Mouse (Mus musculus): ENCODE measurements at regions not wholly inside any gene's neighbourhood (a gene's known extent, or its start where the extent isn't known, plus 50 kb on each side); places are given as distances from the start of the nearest gene placed in this dataset.
A peak's percentile ranks its signal among the peaks of the same experiment; 100 is the strongest.

DNA sequence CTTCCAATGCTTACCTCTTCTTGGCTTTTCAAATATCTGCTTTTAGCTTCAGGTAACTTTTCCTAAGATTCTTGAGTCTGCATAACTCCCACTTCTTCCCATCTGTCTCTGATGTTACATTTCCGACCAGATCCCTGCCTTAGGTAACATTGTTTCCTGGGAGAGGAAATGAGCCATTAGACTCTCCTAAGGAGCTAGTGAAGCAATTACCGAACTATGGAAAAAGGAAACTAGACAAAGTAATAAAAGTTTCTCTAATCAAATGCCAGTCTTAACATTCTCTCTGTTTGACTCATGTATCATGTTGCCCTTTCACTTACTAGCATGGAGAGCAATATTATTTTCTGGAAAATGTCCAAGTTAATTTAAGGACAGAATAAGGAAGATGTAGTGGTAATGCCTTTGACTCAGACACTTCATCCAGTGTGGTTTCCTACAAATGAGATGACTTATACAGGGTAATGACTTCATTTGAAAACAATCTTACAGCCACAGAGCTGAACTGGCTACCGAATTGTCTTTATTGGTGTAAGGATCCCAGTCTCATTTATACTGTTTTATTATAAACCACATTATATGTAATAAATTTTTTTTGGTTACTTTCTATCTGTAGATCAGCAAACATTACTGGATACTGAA is 263.8 kb upstream of the Fam84a start:
- no peak for DNase-seq (ENCODE audit: low read depth)

DNA sequence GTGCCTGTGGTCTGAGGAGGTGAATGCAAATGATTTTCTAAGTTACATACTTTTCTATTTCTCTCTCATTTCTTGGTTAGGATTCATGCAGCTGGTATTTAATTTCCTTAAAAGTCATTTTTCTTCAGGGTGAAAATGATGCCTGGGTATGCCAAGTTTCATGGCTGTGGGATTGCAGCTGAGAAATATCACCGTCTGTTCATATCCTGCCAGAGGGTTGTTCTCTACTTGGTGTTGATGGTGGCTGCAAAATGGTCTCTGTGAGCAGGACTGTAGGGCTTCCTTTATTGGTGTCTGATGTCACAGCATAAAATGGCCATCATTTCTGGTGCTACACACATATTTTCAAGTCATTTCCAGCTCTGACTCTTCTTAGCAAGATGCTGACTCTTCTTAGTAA is 259.2 kb upstream of the Fam84a start:
- DNase-seq (ENCODE audit: low read depth), result no peak

GRCm38 (mm10) chr12:14405796-14406195 is 253.9 kb upstream of the Fam84a start:
- no peak for DNase-seq (ENCODE audit: low read depth)

DNA sequence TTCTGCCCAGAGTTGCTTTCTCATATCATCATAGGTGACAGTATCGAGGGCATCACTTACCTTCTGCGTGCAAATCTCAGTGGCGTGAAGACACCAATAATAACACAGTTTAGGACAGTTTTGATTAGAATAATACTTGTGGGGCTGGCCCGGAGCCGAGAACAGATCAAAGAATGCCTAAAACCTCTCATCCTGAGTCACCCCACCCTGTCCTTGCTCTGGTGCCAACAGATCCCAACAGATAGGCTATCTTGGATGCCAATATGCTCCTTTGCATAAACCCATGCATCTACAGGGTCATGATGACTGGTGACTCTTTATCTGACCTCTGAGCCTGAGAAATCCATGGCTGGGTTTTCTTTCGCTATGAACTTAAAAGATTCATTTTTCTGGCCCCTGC is 224.4 kb upstream of the Fam84a start:
- DNase-seq (ENCODE audit: low read depth), result no peak

GRCm38 (mm10) chr12:14338244-14338799 is 186.5 kb upstream of the Fam84a start:
- DNase-seq (ENCODE audit: low read depth), result no peak

- DNase-seq (ENCODE audit: low read depth), result no peak
Observed at GRCm38 (mm10) chr12:14337813-14338212, 186.0 kb upstream of the Fam84a start.

DNA sequence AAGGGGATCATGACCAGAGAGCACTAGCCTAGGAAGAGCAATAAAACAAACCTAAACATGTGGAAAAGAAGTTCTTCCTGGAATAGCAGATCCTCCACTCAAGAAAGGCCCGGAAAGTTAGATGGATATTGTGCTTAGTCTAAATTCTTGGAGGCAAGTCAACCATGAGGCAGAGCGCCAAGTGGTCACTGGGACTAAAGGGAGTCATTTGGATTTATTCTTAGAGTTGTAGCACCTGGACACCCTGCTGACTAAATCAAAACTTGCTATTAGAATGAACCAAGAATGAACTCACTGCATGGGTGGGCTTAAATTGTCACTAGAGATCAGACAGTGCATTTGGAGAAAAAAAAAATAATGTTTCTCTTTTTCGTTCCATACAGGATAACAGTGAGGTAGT is 166.8 kb upstream of the Fam84a start:
- no peak for DNase-seq (ENCODE audit: low read depth)

DNA sequence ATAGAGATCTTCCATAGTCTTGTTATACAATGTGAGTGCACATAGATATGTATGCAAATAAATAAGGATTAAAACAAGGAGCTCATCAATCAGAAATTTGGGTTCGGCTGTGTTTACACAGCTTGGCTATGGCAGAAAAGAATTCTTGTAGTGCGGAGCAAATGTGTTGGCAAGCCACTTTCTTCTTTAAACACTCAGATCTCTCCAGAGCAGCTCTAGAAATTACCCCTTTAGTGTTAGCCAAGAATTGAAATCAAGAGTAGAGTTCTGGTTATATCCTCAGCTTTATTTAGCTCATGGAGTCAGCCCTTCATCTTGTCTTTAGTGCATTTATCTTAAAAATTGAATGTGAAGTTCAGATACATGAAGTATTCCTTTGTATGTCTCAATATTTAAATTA is 164.5 kb upstream of the Fam84a start:
- peak; percentile 3 for DNase-seq (ENCODE audit: low read depth)

GRCm38 (mm10) chr12:14315780-14316179 is 163.9 kb upstream of the Fam84a start:
- DNase-seq (ENCODE audit: low read depth), result peak; percentile 51

GRCm38 (mm10) chr12:14302366-14302930 is 150.6 kb upstream of the Fam84a start:
- DNase-seq (ENCODE audit: low read depth), result peak; percentile 34

DNA sequence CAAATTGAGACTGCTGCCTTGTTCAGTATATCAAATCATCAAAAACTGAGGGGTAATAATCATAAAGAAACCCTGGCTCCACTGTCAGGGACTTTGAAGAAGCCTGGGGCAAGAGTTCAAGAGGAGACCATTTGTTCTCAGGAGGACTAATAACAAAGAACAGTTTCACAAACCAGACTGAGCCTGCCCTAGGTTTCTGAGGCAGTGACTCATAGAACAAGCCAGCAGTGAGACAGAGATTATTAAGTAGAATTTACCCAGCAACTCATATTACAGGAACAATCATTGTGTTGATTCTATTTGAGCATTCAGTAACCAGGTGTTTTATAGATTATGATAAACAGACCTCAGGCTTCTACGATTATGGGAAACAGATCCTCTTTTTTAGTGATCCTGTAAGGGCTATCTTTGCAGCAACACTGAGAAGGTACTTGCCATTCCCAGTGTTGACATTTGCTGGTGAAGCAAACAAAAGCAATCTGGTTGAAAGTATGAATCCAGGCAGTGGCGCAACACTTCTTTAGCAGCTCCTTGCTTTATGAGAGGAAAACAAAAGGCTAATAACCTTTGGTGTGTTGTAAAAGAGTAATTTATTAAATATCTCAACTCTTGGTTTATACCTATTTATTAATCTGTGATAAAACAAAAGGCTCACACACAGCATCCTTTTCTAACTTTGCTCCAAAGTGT is 150.0 kb upstream of the Fam84a start:
- peak; percentile 55 for DNase-seq (ENCODE audit: low read depth)

DNA sequence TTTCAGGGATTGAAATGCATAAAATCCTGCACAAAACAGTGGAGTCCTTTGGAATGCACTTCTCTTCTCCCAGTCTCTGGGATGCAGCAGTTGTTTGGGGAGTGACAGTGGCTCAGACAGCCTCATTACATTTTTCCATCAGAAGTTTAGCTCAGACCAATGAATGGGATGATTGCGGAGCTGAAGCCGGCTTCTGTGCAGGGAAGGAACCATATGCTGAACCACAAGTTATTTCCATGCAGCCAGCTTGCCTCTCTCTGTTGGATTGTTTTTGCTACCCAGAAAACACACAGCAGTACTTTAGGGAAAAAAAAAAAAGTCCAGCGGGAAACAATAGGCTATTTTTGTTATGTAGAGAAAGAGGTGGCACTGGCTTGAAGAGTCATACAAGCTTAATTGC is 140.2 kb upstream of the Fam84a start:
- DNase-seq (ENCODE audit: low read depth), result no peak

DNA sequence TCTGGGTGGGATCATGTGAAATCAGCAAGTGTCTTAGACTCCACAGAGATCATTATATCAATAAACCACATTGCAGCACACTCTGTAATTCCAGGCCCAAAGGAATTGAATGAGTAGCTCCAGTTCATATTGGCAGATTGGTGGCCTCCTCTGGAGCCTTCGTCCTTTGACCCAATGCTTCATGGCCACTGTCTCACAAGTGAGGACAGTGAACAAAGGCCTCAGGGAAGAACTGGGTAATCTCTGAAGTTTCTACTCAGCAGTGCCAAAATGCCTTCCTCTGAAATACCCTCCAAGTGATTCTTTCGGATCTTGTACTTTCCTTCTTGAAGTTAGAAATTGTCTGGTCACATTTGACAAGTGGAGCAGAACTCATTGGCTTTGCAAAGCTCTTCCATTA is 135.8 kb upstream of the Fam84a start:
- DNase-seq (ENCODE audit: low read depth), result no peak

GRCm38 (mm10) chr12:14286676-14287075 is 134.8 kb upstream of the Fam84a start:
- no peak for DNase-seq (ENCODE audit: low read depth)

GRCm38 (mm10) chr12:14285870-14286535 is 134.1 kb upstream of the Fam84a start:
- no peak for DNase-seq (ENCODE audit: low read depth)

DNA sequence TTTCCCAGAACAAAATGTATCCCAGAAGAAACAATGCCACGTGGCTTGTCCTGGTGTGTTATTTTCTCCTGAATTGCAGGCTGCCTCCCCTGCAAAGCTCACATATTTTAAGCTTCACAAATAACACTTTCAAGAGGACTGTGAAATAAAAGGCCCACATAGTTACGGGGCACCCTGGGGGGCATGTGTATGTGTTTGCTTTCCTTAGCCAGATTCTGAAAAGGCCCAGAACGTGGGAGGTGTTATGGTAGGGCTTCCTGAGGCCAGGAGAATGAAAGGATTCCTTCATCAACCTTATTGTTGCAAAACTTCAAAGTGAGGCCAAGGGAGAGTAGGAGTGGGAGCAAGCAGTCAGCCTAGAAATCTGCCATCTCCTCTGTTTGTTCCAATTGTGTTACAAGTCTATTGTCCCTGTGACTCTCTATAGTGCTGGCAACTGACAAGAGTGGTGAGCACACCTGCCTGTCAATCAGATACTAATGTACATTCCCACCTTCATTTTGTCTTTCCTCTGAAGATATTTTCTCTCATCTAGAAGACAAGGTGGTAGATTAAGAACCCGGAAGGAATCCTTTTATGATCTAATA is 131.3 kb upstream of the Fam84a start:
- peak; percentile 19 for DNase-seq (ENCODE audit: low read depth)

GRCm38 (mm10) chr12:14275265-14275664 is 123.4 kb upstream of the Fam84a start:
- no peak for DNase-seq (ENCODE audit: low read depth)

DNA sequence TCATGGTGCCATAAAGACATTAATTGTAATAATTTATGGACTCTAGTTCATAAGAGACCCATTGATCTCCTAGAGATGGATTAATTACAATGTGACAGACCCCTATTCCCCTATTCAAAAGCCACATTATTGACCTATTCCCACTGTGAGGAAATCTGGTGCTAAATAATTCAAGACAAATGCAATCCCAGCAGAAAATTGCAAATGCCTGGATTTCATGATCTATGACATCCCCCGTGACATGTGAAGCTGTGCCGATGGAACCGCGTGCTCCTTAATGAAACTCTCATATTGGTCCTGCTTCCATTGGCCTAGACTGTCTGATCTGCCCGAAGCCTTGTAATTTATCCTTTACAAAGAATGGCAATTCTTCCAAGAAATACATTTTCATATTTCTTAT is 122.9 kb upstream of the Fam84a start:
- DNase-seq (ENCODE audit: low read depth), result no peak

GRCm38 (mm10) chr12:14271216-14271615 is 119.4 kb upstream of the Fam84a start:
- no peak for DNase-seq (ENCODE audit: low read depth)

DNA sequence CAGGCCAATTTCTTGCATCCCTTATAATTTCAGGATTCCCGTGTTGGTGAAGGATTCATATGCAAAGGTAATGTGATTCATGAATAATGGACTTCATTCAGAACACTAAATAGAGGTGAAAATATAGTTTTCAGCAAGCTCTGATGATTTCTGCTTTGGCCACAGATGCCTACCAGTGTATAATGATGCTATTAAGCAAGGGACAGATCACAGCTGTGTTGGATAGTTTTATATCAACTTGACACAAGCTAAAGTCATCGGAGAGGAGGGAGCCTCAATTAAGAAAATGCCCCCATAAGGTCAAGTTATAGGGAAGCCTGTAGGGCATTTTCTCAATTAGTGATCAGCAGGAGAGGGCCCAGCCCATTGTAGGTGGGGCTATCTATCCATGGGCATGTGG is 109.2 kb upstream of the Fam84a start:
- no peak for DNase-seq (ENCODE audit: low read depth)

DNA sequence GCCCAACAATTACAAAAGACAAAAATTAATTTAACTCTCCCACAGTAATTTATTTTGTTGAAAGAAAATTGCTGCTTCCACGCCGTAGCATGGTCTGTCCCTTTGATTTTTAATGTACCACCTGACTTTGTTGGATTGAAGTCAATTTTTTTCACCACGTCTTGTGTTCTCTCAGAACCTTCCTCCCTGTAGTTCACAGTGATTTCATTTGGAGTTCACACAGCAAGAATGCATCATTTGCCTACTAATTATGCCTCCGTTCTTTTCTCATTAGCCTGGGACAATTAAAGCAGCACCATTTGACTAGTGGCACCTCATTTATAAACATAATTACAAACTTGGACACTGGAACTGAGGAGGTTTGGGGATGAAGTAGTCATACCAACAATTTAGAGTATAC is 108.4 kb upstream of the Fam84a start:
- no peak for DNase-seq (ENCODE audit: low read depth)

GRCm38 (mm10) chr12:14253336-14253735 is 101.5 kb upstream of the Fam84a start:
- no peak for DNase-seq (ENCODE audit: low read depth)

All from fibroblast of lung, adult 2 months (primary cell).